8 mouse cellular contexts compared by ENCODE assay signal in the genomic region with DNA sequence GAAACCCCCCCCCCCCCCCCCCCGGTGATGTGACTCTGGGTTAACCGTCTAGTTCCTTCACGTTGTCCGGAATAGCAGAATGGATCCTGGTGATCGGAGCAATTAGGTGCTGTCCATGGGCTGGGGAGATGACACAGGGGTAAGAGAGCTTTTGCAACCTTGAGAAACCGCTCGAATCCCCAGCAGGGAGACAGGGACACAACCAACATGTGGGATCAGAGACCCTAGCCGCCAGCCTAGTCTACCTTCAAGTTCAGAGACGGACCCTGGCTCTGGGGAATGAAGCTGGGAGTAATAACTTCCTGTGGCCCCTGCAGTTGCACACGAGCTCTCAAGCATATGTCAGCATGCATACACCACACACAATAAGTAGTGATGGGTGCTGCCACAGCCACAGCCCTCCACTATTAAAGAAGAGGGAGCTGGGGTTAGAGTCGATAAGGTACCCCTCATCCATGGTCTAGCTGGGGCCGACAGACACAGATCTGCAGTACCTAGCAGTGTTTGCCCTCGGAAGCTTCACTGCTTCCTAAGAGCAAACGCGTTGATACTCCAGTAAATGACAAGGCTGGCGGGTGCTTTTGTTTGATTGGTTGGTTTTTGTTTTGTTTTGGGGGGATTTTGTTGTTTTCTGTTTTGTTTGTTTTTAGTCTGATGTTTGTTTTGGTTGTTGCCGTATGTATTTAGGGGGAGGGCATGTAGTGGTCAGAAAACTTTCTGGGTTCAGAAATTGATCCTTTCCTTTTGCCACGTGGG. TPM values are rescaled to one million over a fixed set of nuclear protein-coding genes. Genes with fewer than 3 reads are reported as not detected.
DNase-seq lines count a peak whose midpoint lies in the region; ATAC-seq and TF ChIP-seq lines count a peak whose summit lies in the region.

No protein-coding gene starts in this region.

- no peak for ATAC-seq in heart, embryonic 11.5 days (replicated peaks; ENCODE audit: insufficient number of reproducible peaks, low FRiP score, low TSS enrichment)
- ATAC-seq in common myeloid progenitor, adult 5-6 weeks (replicated peaks; ENCODE audit: low read depth, poor library complexity, severe bottlenecking) = 0 out of 2 replicates have a peak, but pooled peaks have one; percentile 19
- ATAC-seq in hindbrain, postnatal 0 days = peak; percentile 12; the same call in 1 of the 2 replicates

- peak overlapping the region; percentile 92 for H3K4me2 ChIP-seq in heart, embryonic 11.5 days
- peak overlapping the region; percentile 82 for H3K4me2 ChIP-seq in hindbrain, postnatal 0 days (ENCODE audit: low read depth, low read length)

- DNase-seq in heart, adult 9 months (ENCODE audit: low spot score in 2 of 2) = no peak
- DNase-seq in 416B (ENCODE audit: low read depth) = peak; percentile 42
- DNase-seq in hindbrain, postnatal 0 days (ENCODE audit: low spot score) = no peak
- peak; percentile 25 for DNase-seq in naive thymus-derived CD4-positive, alpha-beta T cell, adult 2 months (ENCODE audit: low read depth)
- DNase-seq in left cerebral cortex, postnatal 4 days = no peak
- no peak for DNase-seq in lung, postnatal 25 days (ENCODE audit: low spot score)

- no peak overlapping the region for H3K27ac ChIP-seq in heart, embryonic 11.5 days (ENCODE audit: low read depth, low read length)
- H3K27ac ChIP-seq in hindbrain, postnatal 0 days = peak overlapping the region; percentile 73

- intact Hi-C loops in left cerebral cortex, postnatal 4 days (cut with DNase I) = no loop called here

- 26% methylated on average over 17 of the region's 18 CpGs for WGBS in heart, embryonic 11.5 days (ENCODE audit: insufficient replicate concordance)
- 20% methylated on average over 17 of the region's 18 CpGs for WGBS in hindbrain, postnatal 0 days

- H3K27me3 ChIP-seq in heart, embryonic 11.5 days (ENCODE audit: control insufficient read depth, insufficient read depth, low read length) = no peaks in the 10 kb centered on the region
- no peaks in the 10 kb centered on the region for H3K27me3 ChIP-seq in hindbrain, postnatal 0 days (ENCODE audit: insufficient read depth, low read length)

- no peak for TF ChIP-seq CTCF in hindbrain, postnatal 0 days (IDR thresholded peaks at IDR 0.05; ENCODE audit: low read depth)

- H3K36me3 ChIP-seq in heart, embryonic 11.5 days (ENCODE audit: control insufficient read depth, insufficient read depth, low read length) = no peaks in the 10 kb centered on the region
- no peaks in the 10 kb centered on the region for H3K36me3 ChIP-seq in hindbrain, postnatal 0 days (ENCODE audit: insufficient read depth, low read length)

- no peaks in the 10 kb centered on the region for H3K9me3 ChIP-seq in heart, embryonic 11.5 days (replicated peaks; ENCODE audit: control insufficient read depth, low read length)
- no peaks in the 10 kb centered on the region for H3K9me3 ChIP-seq in hindbrain, postnatal 0 days (ENCODE audit: low read length)

- peak overlapping the region; percentile 64 for H3K4me3 ChIP-seq in heart, embryonic 11.5 days (ENCODE audit: low read depth, low read length)
- H3K4me3 ChIP-seq in hindbrain, postnatal 0 days (ENCODE audit: low read length) = peak overlapping the region; percentile 62

- peak overlapping the region; percentile 75 for H3K9ac ChIP-seq in heart, embryonic 11.5 days (ENCODE audit: low read depth, low read length)
- H3K9ac ChIP-seq in hindbrain, postnatal 0 days (replicated peaks; ENCODE audit: low read length) = peak overlapping the region; percentile 58

- peaks cover 5% of the 10 kb centered on the region; the same call in 1 of the 2 replicates for H3K4me1 ChIP-seq in heart, embryonic 11.5 days (ENCODE audit: control insufficient read depth, insufficient read depth, low read length)
- no peaks in the 10 kb centered on the region for H3K4me1 ChIP-seq in hindbrain, postnatal 0 days (ENCODE audit: insufficient read depth, low read length)

RNA-seq across cellular contexts. Expression of a gene that starts 11.8 kb away (rescaled TPM):
- 41.4 and 45.5 TPM in 2 replicates for polyA plus RNA-seq in heart, embryonic 11.5 days (2014; fragmentation: Nextera tagmentation; extraction: Ambion mirVana)
- 3.8 and 15.0 TPM in 2 replicates for total RNA-seq in common myeloid progenitor, adult 5-6 weeks (2017)
- total RNA-seq in hindbrain, postnatal 0 days (2014; rRNA removed) = 18.4 and 20.1 TPM in 2 replicates
- 119 and 123 TPM in 2 replicates for polyA plus RNA-seq in hindbrain, postnatal 0 days (2015; fragmentation: Nextera tagmentation; extraction: Ambion mirVana)
- 10 to 100 TPM; 51.2 to 56.2 TPM for total RNA-seq in left cerebral cortex, postnatal 4 days (2021)

RNA-seq across cellular contexts. Expression of a gene that starts 33.4 kb away (rescaled TPM):
- 279 and 286 TPM in 2 replicates for polyA plus RNA-seq in heart, embryonic 11.5 days (2014; fragmentation: Nextera tagmentation; extraction: Ambion mirVana)
- total RNA-seq in common myeloid progenitor, adult 5-6 weeks (2017) = 101 and 120 TPM in 2 replicates
- 174 and 195 TPM in 2 replicates for total RNA-seq in hindbrain, postnatal 0 days (2014; rRNA removed)
- polyA plus RNA-seq in hindbrain, postnatal 0 days (2015; fragmentation: Nextera tagmentation; extraction: Ambion mirVana) = 403 and 416 TPM in 2 replicates
- total RNA-seq in left cerebral cortex, postnatal 4 days (2021) = 100 to 1,000 TPM; 193 to 195 TPM

RNA-seq across cellular contexts. Expression of a gene that starts 36.7 kb away (rescaled TPM):
- polyA plus RNA-seq in heart, embryonic 11.5 days (2014; fragmentation: Nextera tagmentation; extraction: Ambion mirVana) = 13.3 and 16.3 TPM in 2 replicates
- not detected in 2 replicates for total RNA-seq in common myeloid progenitor, adult 5-6 weeks (2017)
- total RNA-seq in hindbrain, postnatal 0 days (2014; rRNA removed) = 56.6 and 66.6 TPM in 2 replicates
- 34.7 and 35.6 TPM in 2 replicates for polyA plus RNA-seq in hindbrain, postnatal 0 days (2015; fragmentation: Nextera tagmentation; extraction: Ambion mirVana)
- total RNA-seq in left cerebral cortex, postnatal 4 days (2021) = 10 to 100 TPM; 28.0 to 28.6 TPM

RNA-seq across cellular contexts. Expression of a gene that starts 46.7 kb away (rescaled TPM):
- 1.3 and 1.9 TPM in 2 replicates for polyA plus RNA-seq in heart, embryonic 11.5 days (2014; fragmentation: Nextera tagmentation; extraction: Ambion mirVana)
- 1.3 and 1.8 TPM in 2 replicates for total RNA-seq in common myeloid progenitor, adult 5-6 weeks (2017)
- total RNA-seq in hindbrain, postnatal 0 days (2014; rRNA removed) = 0.40 TPM in 1 of 2 replicates, not detected in the other
- 0.24 TPM in 1 of 2 replicates, not detected in the other for polyA plus RNA-seq in hindbrain, postnatal 0 days (2015; fragmentation: Nextera tagmentation; extraction: Ambion mirVana)
- total RNA-seq in left cerebral cortex, postnatal 4 days (2021) = under 1 TPM; 0.46 to 0.54 TPM

Comparison
In these comparisons a context has a peak if more than half of its experiments do, and no peak if none do; other contexts are left out.
1. DNase-seq: peak in 416B (single experiment) and naive thymus-derived CD4-positive, alpha-beta T cell, adult 2 months (single experiment); none in heart, adult 9 months (0 of 2), hindbrain, postnatal 0 days (single experiment), left cerebral cortex, postnatal 4 days (single experiment) and lung, postnatal 25 days (single experiment).
2. RNA of a gene that starts 36.7 kb away (total RNA-seq): 56.6 to 66.6 TPM in hindbrain, postnatal 0 days and 28.0 to 28.6 TPM in left cerebral cortex, postnatal 4 days; not detected in common myeloid progenitor, adult 5-6 weeks; every median in the first group is over 10 times any median in the second.